ENCODE assay signal across 20 mouse cellular contexts in genomic region chr7:78433617-78434144, GRCm38 (mm10).
A peak's percentile ranks its signal among the peaks of the same experiment; 100 is the strongest.
DNase-seq lines count a peak whose midpoint lies in the region; ATAC-seq lines count a peak whose summit lies in the region.
"Had no signal": no experiment of that assay in that cellular context is flagged by ENCODE, and none has a peak within 500 bp of the region (broad histone marks: within the 10 kb centered on the region; RNA-seq: fewer than 3 reads in every experiment).

No protein-coding gene starts in this region.

- DNase-seq in heart, adult 9 months (ENCODE audit: low spot score in 2 of 2) = peak; percentile 6 to 7
- DNase-seq in heart, postnatal 4 days = no peak
- DNase-seq in lung, postnatal 25 days (ENCODE audit: low spot score) = peak; percentile 7
- DNase-seq in retina, postnatal 1 day = peak; percentile 41
- DNase-seq in layer of hippocampus, adult 8-10 months (ENCODE audit: low spot score in 2 of 2) = no peak
- DNase-seq: adrenal gland, adult 2 months; cerebellum, adult 2 months; gastrocnemius, postnatal 36 days; kidney, adult 11 months; kidney, postnatal 4 days; liver; right cerebral cortex, postnatal 25 days; thymus, postnatal 25 days had no signal

- no peak overlapping the region for H3K4me2 ChIP-seq in midbrain, embryonic 12.5 days (replicated peaks)
- H3K4me2 ChIP-seq in midbrain, embryonic 15.5 days = no peak overlapping the region
- H3K4me2 ChIP-seq in kidney, embryonic 14.5 days (replicated peaks; ENCODE audit: low read depth, low read length) = no peak overlapping the region
- H3K4me2 ChIP-seq: hindbrain, embryonic 13.5 days; liver, embryonic 15.5 days; neural tube, embryonic 15.5 days had no signal

- no peaks in the 10 kb centered on the region for H3K36me3 ChIP-seq in midbrain, embryonic 12.5 days
- H3K36me3 ChIP-seq in midbrain, embryonic 15.5 days (replicated peaks) = no peaks in the 10 kb centered on the region
- H3K36me3 ChIP-seq in kidney, embryonic 14.5 days (ENCODE audit: control insufficient read depth, insufficient read depth, low read length) = no peaks in the 10 kb centered on the region
- H3K36me3 ChIP-seq: limb, embryonic 10.5 days; liver, embryonic 15.5 days had no signal

- ATAC-seq in midbrain, embryonic 12.5 days (ENCODE audit: low FRiP score, low read depth) = peak; percentile 73
- ATAC-seq in midbrain, embryonic 15.5 days (replicated peaks) = no peak
- no peak for ATAC-seq in kidney, embryonic 14.5 days (ENCODE audit: low FRiP score, low TSS enrichment)

- WGBS in midbrain, embryonic 12.5 days = 18% methylated on average over 5 of the region's 5 CpGs
- WGBS in midbrain, embryonic 15.5 days = 21% methylated on average over 5 of the region's 5 CpGs
- WGBS in kidney, embryonic 14.5 days = 77% methylated on average over 5 of the region's 5 CpGs

- H3K27me3 ChIP-seq in midbrain, embryonic 12.5 days = no peaks in the 10 kb centered on the region
- no peaks in the 10 kb centered on the region for H3K27me3 ChIP-seq in midbrain, embryonic 15.5 days (replicated peaks)
- no peaks in the 10 kb centered on the region for H3K27me3 ChIP-seq in kidney, embryonic 14.5 days (ENCODE audit: control insufficient read depth, insufficient read depth, low read length)
- H3K27me3 ChIP-seq: hindbrain, embryonic 13.5 days; liver, embryonic 15.5 days; neural tube, embryonic 15.5 days had no signal

- no peak overlapping the region for H3K9ac ChIP-seq in midbrain, embryonic 12.5 days (replicated peaks)
- no peak overlapping the region for H3K9ac ChIP-seq in midbrain, embryonic 15.5 days
- no peak overlapping the region for H3K9ac ChIP-seq in kidney, embryonic 14.5 days (ENCODE audit: low read depth, low read length)
- H3K9ac ChIP-seq: hindbrain, embryonic 13.5 days; liver, embryonic 15.5 days; neural tube, embryonic 15.5 days had no signal

- peaks cover 6% of the 10 kb centered on the region for H3K4me1 ChIP-seq in midbrain, embryonic 12.5 days
- peaks cover 7% of the 10 kb centered on the region for H3K4me1 ChIP-seq in midbrain, embryonic 15.5 days
- H3K4me1 ChIP-seq in kidney, embryonic 14.5 days (ENCODE audit: control insufficient read depth, insufficient read depth, low read length) = no peaks in the 10 kb centered on the region
- H3K4me1 ChIP-seq: hindbrain, embryonic 13.5 days; limb, embryonic 10.5 days; liver, embryonic 15.5 days; neural tube, embryonic 15.5 days had no signal

- H3K4me3 ChIP-seq in midbrain, embryonic 12.5 days = no peak overlapping the region
- no peak overlapping the region for H3K4me3 ChIP-seq in midbrain, embryonic 15.5 days
- H3K4me3 ChIP-seq in kidney, embryonic 14.5 days (ENCODE audit: low read length) = no peak overlapping the region
- H3K4me3 ChIP-seq: hindbrain, embryonic 13.5 days; limb, embryonic 10.5 days; liver, embryonic 15.5 days; neural tube, embryonic 15.5 days had no signal

- no peak overlapping the region for H3K27ac ChIP-seq in midbrain, embryonic 12.5 days (replicated peaks)
- H3K27ac ChIP-seq in midbrain, embryonic 15.5 days = no peak overlapping the region
- no peak overlapping the region for H3K27ac ChIP-seq in kidney, embryonic 14.5 days (ENCODE audit: low read depth, low read length)
- H3K27ac ChIP-seq: hindbrain, embryonic 13.5 days; limb, embryonic 10.5 days; liver, embryonic 15.5 days; neural tube, embryonic 15.5 days had no signal

- H3K9me3 ChIP-seq in midbrain, embryonic 12.5 days = no peaks in the 10 kb centered on the region
- H3K9me3 ChIP-seq in midbrain, embryonic 15.5 days = no peaks in the 10 kb centered on the region
- H3K9me3 ChIP-seq in kidney, embryonic 14.5 days (ENCODE audit: control insufficient read depth, low read length) = no peaks in the 10 kb centered on the region
- H3K9me3 ChIP-seq: hindbrain, embryonic 13.5 days; limb, embryonic 10.5 days; liver, embryonic 15.5 days; neural tube, embryonic 15.5 days had no signal

Comparison
In these comparisons a context has a peak if more than half of its experiments do, and no peak if none do; other contexts are left out.
1. DNase-seq: peak in heart, adult 9 months (2 of 2), lung, postnatal 25 days (single experiment) and retina, postnatal 1 day (single experiment); none in heart, postnatal 4 days (single experiment) and layer of hippocampus, adult 8-10 months (0 of 2).